Mouse (Mus musculus): ENCODE data around the gene Arvcf.

Gene Arvcf

GRCm38 (mm10) chr16:18356961-18357360, 9.0 kb downstream of the Arvcf start:
- DNase-seq (ENCODE audit: low spot score in 2 of 2): no peak

DNA sequence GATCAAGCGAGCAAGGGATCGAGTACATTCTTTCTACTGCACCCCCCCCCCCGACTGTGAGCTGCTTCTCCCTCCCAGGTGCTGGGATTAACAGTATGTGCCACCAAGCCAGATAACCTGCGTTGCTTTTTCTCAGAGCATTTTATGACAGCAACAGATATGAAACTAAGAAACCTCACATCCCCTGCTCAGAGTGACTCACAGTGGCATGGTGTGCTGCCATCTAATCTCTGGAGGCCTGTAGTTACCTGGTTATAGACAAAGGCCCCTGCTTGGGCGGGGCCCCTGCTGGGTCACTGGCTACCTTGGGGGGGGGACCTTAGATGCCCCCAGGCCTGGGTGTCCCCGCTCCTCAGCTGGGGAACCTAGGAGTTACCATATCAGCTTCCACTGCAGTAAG, 10.0 kb downstream of the Arvcf start:
- no peak for DNase-seq (ENCODE audit: low spot score in 2 of 2)

DNA sequence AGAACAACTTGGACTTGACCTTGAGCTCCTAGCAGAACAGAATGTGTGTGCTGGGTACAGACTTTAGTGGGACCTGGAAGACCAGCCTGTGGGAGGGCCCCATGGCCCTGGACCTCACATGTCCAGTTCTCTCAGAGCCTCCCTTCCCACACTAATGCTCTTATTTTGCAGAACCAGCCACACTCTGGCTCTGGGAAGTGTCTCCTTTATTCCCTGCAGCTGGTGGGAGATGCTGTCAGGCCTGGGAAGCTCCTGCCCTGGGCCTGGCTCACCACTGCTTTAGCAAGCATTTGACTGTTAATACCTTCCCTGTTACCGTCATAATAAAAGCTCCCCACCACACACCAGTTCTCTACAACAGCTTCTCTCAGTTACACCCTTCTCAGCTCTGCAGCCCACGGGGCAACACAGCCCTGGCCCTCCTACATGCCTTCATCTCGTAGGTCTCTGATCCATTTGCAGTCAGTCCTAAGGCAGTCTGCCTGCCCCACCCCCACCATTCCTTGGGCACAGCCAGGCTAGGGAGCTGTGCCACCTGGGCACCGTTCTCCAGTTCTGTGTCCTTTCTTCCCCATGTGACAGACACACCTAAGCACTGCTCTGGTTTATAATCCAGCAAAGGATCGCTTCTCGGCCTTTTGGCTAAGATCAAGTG, 12.3 kb downstream of the Arvcf start:
- DNase-seq (ENCODE audit: low spot score in 2 of 2): no peak

GRCm38 (mm10) chr16:18362948-18363347, 15.0 kb downstream of the Arvcf start:
- DNase-seq (ENCODE audit: low spot score in 2 of 2): no peak

DNA sequence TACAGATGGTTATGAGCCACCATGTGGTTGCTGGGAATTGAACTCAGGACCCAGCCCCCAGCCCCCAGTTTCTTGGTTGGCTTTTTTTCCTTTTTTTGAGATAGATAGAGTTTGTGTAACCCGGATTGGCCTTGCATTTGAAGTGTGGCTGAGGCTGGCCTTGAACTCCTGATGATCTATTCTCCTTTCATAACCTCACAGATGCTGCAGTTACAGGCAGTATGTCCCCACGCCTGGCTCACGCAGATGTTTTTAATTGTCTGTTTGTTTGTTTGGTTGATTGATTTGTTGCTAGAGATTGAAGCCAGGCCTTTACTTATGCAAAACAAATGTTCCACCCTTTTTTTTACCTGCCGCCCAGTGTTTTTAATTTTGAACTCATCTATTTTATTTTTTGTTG, 18.9 kb downstream of the Arvcf start:
- DNase-seq (ENCODE audit: low spot score in 2 of 2): no peak

DNA sequence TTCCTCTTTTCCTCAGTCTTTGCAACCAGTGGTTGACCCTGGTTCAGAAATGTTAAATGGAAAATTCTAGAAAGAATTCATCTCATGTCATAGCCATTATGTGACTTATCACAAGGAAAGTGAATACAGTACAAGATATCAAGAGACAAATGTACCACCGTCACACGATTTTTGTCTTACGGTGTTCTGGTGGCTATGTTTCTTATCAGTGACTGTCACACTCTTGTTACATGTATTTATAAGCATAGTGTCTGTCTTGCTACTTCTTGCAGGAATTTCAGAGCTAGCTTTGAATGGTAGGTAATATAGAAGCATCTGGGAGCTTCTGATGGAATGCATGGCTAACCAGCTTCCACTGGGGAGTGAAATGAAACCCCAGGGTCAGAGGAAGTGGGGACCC, 22.2 kb downstream of the Arvcf start:
- DNase-seq (ENCODE audit: low spot score in 2 of 2): no peak

GRCm38 (mm10) chr16:18373632-18374031, 25.6 kb downstream of the Arvcf start:
- no peak for DNase-seq (ENCODE audit: low spot score in 2 of 2)

- no peak for DNase-seq (ENCODE audit: low spot score in 2 of 2)
These were observed 28.4 kb downstream of the Arvcf start for GRCm38 (mm10) chr16:18376297-18376954.

DNA sequence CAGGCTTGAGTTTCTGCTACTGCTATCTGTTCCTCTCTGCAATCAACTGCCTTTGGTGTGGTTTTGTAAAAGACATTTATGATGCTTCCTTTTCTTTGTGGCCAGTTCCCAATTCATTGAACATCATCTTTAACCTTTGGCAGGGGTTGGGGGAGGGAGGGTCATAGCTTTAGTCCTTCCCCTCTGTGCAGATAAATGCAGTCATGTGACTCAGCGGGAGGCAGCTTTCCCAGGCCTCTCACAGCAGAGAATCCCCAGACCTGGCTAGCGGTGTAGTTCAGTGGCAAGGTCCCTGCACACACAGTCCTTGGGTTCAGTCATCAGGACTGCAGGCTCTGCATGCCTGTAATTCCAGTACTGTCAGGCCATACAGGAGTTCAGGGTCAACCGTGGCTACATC, 29.2 kb downstream of the Arvcf start:
- no peak for DNase-seq (ENCODE audit: low spot score in 2 of 2)

GRCm38 (mm10) chr16:18378489-18378888, 30.5 kb downstream of the Arvcf start:
- DNase-seq (ENCODE audit: low spot score in 2 of 2): no peak

GRCm38 (mm10) chr16:18379338-18380001, 31.5 kb downstream of the Arvcf start:
- no peak for DNase-seq (ENCODE audit: low spot score in 2 of 2)

DNA sequence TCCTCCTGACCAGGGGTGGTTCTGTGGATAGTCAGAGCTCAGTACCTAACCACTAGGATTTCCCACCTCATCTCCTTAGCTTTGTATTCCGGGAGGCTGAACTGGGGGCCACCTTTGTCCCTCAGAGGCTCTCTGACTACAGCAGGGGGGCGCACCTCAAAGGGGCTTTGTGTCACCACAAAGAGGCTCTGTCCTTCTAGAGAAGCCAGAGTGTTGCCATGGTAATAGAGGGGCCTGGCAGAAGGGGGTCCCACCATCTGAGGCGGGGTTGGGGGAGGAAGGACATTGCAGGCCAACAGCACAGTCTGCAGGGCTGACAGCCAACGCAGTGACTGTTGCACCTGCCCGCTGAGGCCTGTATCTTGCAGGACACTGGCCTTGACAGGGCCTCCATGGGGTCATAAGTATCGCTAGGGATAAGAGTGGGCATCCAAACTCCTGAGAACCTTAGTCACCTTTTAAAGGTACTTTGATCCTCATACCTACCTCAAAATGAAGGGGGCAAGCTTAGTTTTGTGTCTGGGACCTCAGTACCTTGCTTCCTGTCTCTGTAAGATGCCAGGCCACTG, 32.6 kb downstream of the Arvcf start:
- DNase-seq (ENCODE audit: low spot score in 2 of 2): no peak

DNA sequence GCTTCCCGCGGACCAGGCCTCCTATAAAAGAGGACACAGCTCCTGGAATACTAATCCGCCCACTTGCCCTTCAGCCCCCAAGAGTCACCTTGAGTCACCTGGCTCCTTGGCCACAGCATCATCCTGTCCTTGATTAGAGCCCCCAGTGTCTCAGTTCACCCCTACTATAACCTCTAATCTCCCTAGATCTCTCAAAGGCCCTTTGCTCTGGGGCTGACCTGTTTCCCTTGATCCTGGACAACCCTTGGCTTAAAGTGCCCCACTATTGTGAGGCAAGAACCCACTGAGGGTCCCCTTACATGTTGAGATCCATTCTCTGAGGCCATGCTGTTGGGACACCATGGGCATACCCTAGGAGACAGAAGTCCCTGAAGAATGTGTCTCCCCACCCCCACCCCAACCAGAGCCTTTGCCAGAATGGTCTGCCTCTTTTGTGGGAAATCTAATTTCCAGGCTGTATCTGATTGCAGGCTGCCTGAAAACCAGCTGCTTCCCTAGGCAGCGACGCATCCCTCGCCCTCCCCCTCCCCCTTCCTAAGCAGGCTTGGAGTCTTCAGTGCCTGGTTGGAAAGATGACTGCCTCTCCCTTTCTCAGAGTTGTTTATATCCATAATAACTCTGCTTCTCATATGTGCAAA, 33.8 kb downstream of the Arvcf start:
- DNase-seq (ENCODE audit: low spot score in 2 of 2): no peak

- DNase-seq (ENCODE audit: low spot score in 2 of 2): no peak
These were observed 35.2 kb downstream of the Arvcf start for GRCm38 (mm10) chr16:18383045-18383726.

- no peak for DNase-seq (ENCODE audit: low spot score in 2 of 2)
These were observed 35.8 kb downstream of the Arvcf start for GRCm38 (mm10) chr16:18383756-18384155.

GRCm38 (mm10) chr16:18384211-18384610, 36.2 kb downstream of the Arvcf start:
- DNase-seq (ENCODE audit: low spot score in 2 of 2): no peak

DNA sequence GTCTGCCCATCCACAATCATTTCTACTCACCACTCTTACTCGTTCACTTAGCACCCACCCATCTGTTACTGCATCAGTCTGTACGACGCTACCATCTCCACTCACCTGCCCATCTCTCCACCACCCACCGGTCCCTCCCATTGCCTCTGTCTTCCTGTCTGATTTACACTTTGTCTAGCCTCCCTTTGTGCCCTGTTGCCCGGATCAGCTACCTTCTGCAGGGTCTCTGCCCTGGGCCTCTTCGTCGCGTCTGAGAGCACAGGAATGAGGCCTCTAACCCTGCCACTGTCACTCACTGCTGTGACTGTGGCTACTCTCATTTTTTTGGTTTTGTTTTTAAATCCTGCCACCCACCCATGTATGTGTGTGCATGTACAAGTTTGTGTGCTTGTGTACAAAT, 36.7 kb downstream of the Arvcf start:
- no peak for DNase-seq (ENCODE audit: low spot score in 2 of 2)

- DNase-seq (ENCODE audit: low spot score in 2 of 2): no peak
These were observed 37.4 kb downstream of the Arvcf start for GRCm38 (mm10) chr16:18385411-18385810.

GRCm38 (mm10) chr16:18386451-18386850, 38.5 kb downstream of the Arvcf start:
- no peak for DNase-seq (ENCODE audit: low spot score in 2 of 2)

DNA sequence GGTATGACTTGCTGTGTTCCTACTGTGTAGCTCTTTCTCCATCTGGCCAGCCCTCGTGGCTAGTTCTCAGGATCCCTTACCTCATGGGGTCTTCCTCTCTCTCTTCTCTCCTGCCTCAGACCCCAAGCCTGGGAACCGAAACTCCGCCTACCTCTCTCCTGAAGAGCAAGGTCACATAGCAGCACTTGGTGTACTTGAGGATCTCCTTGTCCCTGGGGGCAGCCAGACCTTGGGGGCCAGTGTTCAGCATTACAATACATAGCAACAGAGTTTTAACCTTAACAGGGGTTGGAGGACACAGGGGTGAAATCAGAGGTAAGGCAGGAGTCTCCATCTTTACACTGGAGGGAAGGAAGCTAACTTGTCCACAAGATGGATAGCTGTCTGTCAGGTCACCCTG, 39.0 kb downstream of the Arvcf start:
- no peak for DNase-seq (ENCODE audit: low spot score in 2 of 2)

DNA sequence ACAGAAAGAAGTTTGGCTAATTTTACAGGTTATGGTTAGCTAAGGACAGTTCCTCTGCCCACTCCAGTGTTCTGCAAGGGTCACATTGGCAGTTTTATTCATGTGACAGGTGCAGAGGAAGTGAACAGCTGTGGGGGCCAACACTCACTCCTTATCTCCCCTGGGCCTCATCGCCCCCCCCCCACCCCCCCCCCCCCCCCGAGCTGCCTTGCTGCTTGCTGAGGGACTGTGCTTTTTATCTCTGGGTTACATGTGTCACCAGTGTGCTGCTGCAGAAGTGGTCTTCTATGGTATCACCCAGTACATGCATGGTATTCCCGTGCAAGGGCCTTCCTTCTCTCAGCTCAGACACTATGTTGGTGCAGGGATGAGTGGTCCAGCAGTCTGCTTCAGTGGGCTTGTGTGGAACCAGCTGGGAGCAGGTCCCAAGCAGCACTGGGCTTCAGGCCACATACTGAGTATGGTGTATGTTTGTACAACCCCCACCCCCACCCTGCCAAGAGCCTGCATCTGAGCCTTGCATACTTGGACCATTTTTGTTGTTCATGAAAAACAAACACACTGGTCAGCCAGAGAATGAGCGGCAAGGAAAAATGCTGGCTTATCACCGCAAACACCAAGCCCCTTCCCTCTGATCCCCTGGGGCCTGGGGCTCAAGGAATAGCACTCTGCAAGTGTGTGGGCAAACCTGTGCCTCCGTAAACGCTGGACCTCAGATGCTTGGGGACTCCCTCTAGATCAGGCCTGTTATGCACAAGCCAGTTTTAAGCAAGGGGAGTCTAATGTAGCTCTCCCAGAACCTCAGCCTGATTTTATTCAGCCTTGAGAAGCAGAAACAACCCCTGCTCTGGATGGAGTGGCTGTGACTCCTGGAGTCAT, 40.0 kb downstream of the Arvcf start:
- no peak for DNase-seq (ENCODE audit: low spot score in 2 of 2)
